Mouse (Mus musculus): Measurements from ENCODE around the gene Cln6. TPM values are rescaled to one million over a fixed set of nuclear protein-coding genes. Genes with fewer than 3 reads are reported as not detected.
"Not testable (repeated sequence)": the region's sequence is repeated elsewhere in the genome, so short reads cannot be mapped to it uniquely, and the experiment has no call there.

Gene Cln6
- total RNA-seq, 2 experiments from 2014 or later = 21.8 to 57.7 TPM

DNA sequence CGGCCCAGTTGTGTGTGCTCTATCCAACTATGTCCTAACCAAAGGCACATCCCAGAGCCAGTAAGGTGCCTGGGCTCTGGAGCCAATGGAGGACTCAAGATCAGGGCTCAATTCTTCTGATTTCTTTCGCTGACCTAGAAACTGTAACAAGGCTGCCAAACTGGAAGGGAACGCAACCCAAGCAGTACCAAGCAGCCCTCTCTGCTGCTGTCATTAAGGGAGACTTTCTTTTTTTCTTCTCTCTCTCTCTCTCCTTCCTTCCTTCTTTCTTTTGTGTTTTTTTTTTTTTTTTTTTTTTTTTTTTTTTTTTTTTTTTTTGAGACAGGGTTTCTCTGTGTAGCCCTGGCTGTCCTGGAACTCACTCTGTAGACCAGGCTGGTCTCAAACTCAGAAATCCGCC is 30.7 kb downstream of the Cln6 start:
- ATAC-seq (replicated peaks; ENCODE audit: low FRiP score, low TSS enrichment, poor library complexity, severe bottlenecking) = not testable (repeated sequence)

DNA sequence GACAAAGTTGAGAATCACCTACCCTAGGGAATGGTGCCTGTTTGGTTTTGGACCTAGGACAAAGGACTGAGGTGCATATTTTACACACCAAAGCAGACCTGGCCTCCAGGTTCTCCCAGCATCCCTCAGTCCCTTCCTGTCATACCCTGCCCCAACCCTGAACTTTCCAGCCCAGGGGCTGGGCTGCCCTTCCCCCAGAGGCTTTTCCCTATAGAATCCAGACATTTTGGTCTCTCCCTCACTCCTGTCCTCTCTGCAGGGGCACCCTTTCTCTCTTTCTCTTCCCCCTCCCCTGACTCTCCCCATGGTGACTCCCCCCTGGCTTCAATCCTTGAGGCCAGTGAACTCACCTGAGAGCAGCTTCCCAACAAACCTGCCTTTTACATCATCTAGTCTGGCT is 32.1 kb downstream of the Cln6 start:
- no peak for ATAC-seq (replicated peaks; ENCODE audit: low FRiP score, low TSS enrichment, poor library complexity, severe bottlenecking)

DNA sequence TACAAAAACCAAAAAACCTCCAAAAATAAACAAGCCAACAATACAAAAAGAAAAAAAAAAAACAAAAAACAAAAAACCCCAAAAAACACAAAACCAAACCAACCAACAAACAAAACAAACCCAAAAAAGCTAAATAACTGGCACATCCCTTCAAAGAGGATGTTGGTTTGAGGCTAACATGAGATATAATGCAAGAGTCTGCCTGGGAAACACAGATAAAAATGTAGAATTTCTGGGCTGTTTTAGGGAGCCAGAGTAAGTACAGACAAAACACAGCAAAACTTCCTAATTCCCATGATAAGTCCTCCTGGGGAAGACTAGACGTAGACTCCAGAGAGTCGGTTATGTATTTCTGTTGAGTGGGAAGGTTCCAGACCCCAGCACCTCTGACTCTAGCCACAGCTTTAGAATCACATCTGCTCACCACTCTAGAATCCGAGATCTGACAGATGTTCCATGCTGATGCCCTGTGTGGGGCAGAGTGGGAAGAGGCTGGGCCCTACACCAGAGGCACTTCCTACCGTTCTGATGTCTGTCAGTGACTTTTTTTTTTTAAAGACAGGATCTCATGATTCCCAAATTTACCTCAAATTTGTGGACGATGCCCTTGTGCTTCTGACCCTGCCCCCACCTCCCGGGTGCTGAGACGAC is 38.5 kb downstream of the Cln6 start:
- peak; percentile 90 for ATAC-seq (replicated peaks; ENCODE audit: low FRiP score, low TSS enrichment, poor library complexity, severe bottlenecking)

DNA sequence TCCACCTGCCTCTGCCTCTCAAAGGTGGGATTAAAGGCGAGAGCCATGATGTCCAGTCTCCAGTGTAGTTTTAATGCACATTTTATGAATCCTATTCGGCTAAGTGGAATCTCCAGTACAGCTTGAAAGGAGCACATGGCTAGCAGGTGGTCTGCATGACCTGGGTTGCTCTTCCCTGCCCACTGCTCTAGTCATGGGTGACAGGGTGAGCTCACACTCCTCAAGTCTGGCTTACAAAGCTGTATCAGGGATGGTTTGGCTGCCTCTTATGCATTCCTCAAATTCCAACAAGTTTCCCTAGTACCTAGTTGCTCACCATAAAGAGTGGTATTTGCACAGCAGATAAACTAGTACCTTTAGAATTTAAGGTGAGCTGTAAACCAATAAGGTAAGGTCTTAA is 39.2 kb downstream of the Cln6 start:
- no peak for ATAC-seq (replicated peaks; ENCODE audit: low FRiP score, low TSS enrichment, poor library complexity, severe bottlenecking)

DNA sequence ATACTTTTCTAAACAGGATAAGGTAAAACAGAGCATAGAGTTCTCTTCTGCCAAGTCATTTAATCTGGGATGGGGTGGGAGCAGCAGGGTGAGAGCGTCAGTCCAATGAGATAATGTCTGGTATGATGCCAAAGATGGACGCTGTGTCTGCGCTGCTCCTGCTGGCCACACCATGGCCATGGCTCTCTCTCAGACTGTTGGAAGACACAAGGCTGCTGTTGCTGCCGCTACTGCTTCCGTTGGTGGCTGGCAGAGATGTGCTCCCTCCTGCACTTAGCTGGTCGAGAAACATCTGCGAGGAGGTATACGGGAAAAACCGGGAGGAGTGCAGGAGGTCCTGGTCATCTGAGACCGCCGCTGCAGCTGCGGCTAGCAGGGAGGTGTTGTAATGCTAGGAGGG is 43.3 kb downstream of the Cln6 start:
- no peak for ATAC-seq (replicated peaks; ENCODE audit: low FRiP score, low TSS enrichment, poor library complexity, severe bottlenecking)

DNA sequence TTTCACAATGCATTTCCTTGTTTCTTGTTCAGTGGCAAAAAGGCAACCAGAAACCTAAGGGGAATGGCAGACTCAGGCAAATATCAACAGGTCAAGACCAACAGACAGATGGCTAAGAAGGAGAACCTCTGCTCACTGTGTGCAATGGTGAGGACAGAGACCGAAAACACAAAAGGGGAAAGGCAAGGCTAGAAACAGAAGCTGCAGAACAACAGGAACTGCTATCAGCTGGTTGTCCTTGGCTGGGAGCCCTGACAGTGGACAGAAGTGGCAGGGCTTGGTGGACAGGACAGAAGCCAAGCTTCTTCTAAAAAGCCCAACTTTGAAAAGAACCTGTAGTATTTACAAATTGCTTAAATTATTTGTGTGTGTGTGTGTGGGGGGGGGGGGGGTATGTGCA is 55.9 kb downstream of the Cln6 start:
- no peak for ATAC-seq (replicated peaks; ENCODE audit: low FRiP score, low TSS enrichment, poor library complexity, severe bottlenecking)

Other genes starting within 250 kb of the Cln6 start
- not detected in 2 replicates for gene Itga11, start 161.0 kb upstream of the Cln6 start, total RNA-seq (2014; fragmentation: Nextera tagmentation)
- gene Itga11, start 161.0 kb upstream of the Cln6 start, total RNA-seq (2017) = not detected in 2 replicates
- gene Fem1b, start 26.9 kb upstream of the Cln6 start, total RNA-seq (2014; fragmentation: Nextera tagmentation) = 33.6 and 38.8 TPM in 2 replicates
- gene Fem1b, start 26.9 kb upstream of the Cln6 start, total RNA-seq (2017) = 69.6 and 71.2 TPM in 2 replicates
- 4.0 and 5.8 TPM in 2 replicates for gene Calml4, start 19.3 kb downstream of the Cln6 start, total RNA-seq (2014; fragmentation: Nextera tagmentation)
- 2.2 TPM in 1 of 2 replicates, not detected in the other for gene Calml4, start 19.3 kb downstream of the Cln6 start, total RNA-seq (2017)
- gene Pias1, start 149.1 kb downstream of the Cln6 start, total RNA-seq (2014; fragmentation: Nextera tagmentation) = 63.9 and 72.4 TPM in 2 replicates
- 25.6 and 35.3 TPM in 2 replicates for gene Pias1, start 149.1 kb downstream of the Cln6 start, total RNA-seq (2017)

Data from megakaryocyte-erythroid progenitor cell, adult 5-6 weeks (primary cell).